Mouse (Mus musculus) cerebellum, adult 2 months (tissue): ENCODE data around the gene Gm10719. TPM values are rescaled to one million over a fixed set of nuclear protein-coding genes. Genes with fewer than 3 reads are reported as not detected.
"Not testable (repeated sequence)": the region's sequence is repeated elsewhere in the genome, so short reads cannot be mapped to it uniquely, and the experiment has no call there.

Source experiments
- DNase-seq, 2 experiments: peaks; one replicate each; pipeline ENCODE4 v3.0.0; 2021
- H3K27ac ChIP-seq: fragments of 200-500 bp; 2 replicates; pipeline ENCODE4 v1.5.1; 2012; ENCODE audit warnings: low read length, control low read depth, inconsistent platforms; ENCODE audit not compliant: insufficient read depth
- H3K27me3 ChIP-seq: fragments of 200-500 bp; 2 replicates; pipeline ENCODE4 v1.6.1; 2012; ENCODE audit warnings: inconsistent platforms, mild to moderate bottlenecking, low read length, moderate library complexity; ENCODE audit not compliant: control insufficient read depth, insufficient read depth
- H3K4me1 ChIP-seq: fragments of 200-500 bp; 2 replicates; pipeline ENCODE4 v1.6.1; 2011; ENCODE audit warnings: low read length; ENCODE audit not compliant: control insufficient read depth, insufficient read depth
- H3K4me3 ChIP-seq: fragments of 200-500 bp; replicated peaks from 2 replicates; pipeline ENCODE3; 2011; ENCODE audit warnings: mild to moderate bottlenecking, low read depth, low read length, control low read depth; ENCODE audit not compliant: insufficient read depth
- WGBS: fragments of 180-500 bp; shearing (Covaris S2); methylation state at CpG from one replicate; pipeline ENCODE4 v1.1.7; 2018; 5-methylcytosine and 5-hydroxymethylcytosine counted together
- polyA plus RNA-seq: library from polyadenylated mRNA; depleted of rRNA; stranded (reverse); fragments of >200 nt; gene quantifications from 2 replicates; pipeline ENCODE4 v1.2.3, GENCODE M21; 2012; rRNA removed

Gene Gm10719
- polyA plus RNA-seq, 1 experiment, result 0.47 TPM

- not testable (repeated sequence) for H3K4me3 ChIP-seq, H3K27me3 ChIP-seq, H3K4me1 ChIP-seq, H3K27ac ChIP-seq
- 65% methylated on average over 13 of the region's 16 CpGs for WGBS
- DNase-seq, result peak; percentile 25 to 29
Observed at GRCm38 (mm10) chr9:3029276-3030000, 12.2 kb downstream of the Gm10719 start.

GRCm38 (mm10) chr9:3030677-3031318 lies 13.6 kb downstream of the Gm10719 start:
- H3K27ac ChIP-seq, H3K27me3 ChIP-seq, H3K4me3 ChIP-seq, H3K4me1 ChIP-seq, DNase-seq: not testable (repeated sequence)
- 62% methylated on average over 2 of the region's 10 CpGs for WGBS

DNA sequence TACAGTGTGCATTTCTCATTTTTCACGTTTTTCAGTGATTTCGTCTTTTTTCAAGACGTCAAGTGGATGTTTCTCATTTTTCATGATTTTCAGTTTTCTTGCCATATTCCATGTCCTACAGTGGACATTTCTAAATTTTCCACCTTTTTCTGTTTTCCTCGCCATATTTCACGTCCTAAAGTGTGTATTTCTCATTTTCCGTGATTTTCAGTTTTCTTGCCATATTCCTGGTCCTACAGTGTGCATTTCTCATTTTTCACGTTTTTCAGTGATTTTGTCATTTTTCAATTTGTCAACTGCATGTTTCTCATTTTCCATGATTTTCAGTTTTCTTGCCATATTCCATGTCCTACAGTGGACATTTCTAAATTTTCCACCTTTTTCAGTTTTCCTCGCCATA lies 17.1 kb downstream of the Gm10719 start, which contains the start of gene Gm17535:
Gm17535 (plus strand) TSS at position 301 of the 400 bp plus-strand sequence.
- 62% methylated on average over 1 of the region's 8 CpGs for WGBS
- not testable (repeated sequence) for H3K4me1 ChIP-seq, H3K27ac ChIP-seq, H3K27me3 ChIP-seq, H3K4me3 ChIP-seq, DNase-seq

- WGBS, result 80% methylated on average over 8 of the region's 8 CpGs
- not testable (repeated sequence) for H3K27ac ChIP-seq, DNase-seq, H3K4me1 ChIP-seq, H3K27me3 ChIP-seq, H3K4me3 ChIP-seq
Observed at GRCm38 (mm10) chr9:3036577-3036976, 19.4 kb downstream of the Gm10719 start, which contains the start of gene Gm10715. Gene Gm10715 (plus strand): TSS chr9:3036877.

DNA sequence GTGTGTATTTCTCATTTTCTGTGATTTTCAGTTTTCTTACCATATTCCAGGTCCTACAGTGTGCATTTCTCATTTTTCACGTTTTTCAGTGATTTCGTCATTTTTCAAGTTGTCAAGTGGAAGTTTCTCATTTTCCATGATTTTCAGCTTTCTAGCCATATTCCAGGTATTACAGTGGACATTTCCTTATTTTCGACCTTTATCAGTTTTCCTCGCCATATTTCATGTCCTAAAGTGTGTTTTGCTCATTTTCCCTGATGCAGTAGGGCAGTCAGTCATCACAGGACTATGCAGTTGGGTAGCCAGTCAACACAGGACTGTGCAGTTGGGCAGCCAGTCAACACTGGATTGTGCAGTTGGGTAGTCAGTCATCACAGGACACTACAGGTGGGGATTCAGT lies 21.0 kb downstream of the Gm10719 start:
- not testable (repeated sequence) for H3K4me1 ChIP-seq, H3K27ac ChIP-seq, DNase-seq, H3K27me3 ChIP-seq, H3K4me3 ChIP-seq
- WGBS, result 62% methylated on average over 4 of the region's 4 CpGs

Other genes starting within 250 kb of the Gm10719 start
- gene Gm10722, start 16.5 kb upstream of the Gm10719 start, polyA plus RNA-seq, result not detected in 2 replicates
- gene Gm11168, start 14.1 kb upstream of the Gm10719 start, polyA plus RNA-seq, result not detected in 2 replicates
- not detected in 2 replicates for gene Gm10721, start 4.3 kb upstream of the Gm10719 start, polyA plus RNA-seq
- gene Gm10720, start 1.8 kb upstream of the Gm10719 start, polyA plus RNA-seq, result not detected in 2 replicates
- 0.22 and 0.26 TPM in 2 replicates for gene Gm10718, start 6.1 kb downstream of the Gm10719 start, polyA plus RNA-seq
- not detected in 2 replicates for gene Gm10717, start 8.0 kb downstream of the Gm10719 start, polyA plus RNA-seq
- not detected in 2 replicates for gene Gm17535, start 17.2 kb downstream of the Gm10719 start, polyA plus RNA-seq
- gene Gm10715, start 19.5 kb downstream of the Gm10719 start, polyA plus RNA-seq, result not detected in 2 replicates